Mouse (Mus musculus) large intestine, adult 2 months (tissue): Measurements from ENCODE around the gene Pcyt2. TPM values are rescaled to one million over a fixed set of nuclear protein-coding genes. Genes with fewer than 3 reads are reported as not detected.

Experiments used
- DNase-seq: peaks from one replicate; pipeline ENCODE4 v3.0.0-alpha.2; 2012; ENCODE audit warnings: low read depth, low spot score
- WGBS: fragments of 180-500 bp; shearing (Covaris S2); methylation state at CpG from one replicate; pipeline ENCODE4 v1.1.7; 2018; 5-methylcytosine and 5-hydroxymethylcytosine counted together
- polyA plus RNA-seq: library from polyadenylated mRNA; depleted of rRNA; stranded (reverse); fragments of >200 nt; gene quantifications from 2 replicates; pipeline ENCODE4 v1.2.3, GENCODE M21; 2012

Gene Pcyt2
- polyA plus RNA-seq, 1 experiment: 397 TPM

DNA sequence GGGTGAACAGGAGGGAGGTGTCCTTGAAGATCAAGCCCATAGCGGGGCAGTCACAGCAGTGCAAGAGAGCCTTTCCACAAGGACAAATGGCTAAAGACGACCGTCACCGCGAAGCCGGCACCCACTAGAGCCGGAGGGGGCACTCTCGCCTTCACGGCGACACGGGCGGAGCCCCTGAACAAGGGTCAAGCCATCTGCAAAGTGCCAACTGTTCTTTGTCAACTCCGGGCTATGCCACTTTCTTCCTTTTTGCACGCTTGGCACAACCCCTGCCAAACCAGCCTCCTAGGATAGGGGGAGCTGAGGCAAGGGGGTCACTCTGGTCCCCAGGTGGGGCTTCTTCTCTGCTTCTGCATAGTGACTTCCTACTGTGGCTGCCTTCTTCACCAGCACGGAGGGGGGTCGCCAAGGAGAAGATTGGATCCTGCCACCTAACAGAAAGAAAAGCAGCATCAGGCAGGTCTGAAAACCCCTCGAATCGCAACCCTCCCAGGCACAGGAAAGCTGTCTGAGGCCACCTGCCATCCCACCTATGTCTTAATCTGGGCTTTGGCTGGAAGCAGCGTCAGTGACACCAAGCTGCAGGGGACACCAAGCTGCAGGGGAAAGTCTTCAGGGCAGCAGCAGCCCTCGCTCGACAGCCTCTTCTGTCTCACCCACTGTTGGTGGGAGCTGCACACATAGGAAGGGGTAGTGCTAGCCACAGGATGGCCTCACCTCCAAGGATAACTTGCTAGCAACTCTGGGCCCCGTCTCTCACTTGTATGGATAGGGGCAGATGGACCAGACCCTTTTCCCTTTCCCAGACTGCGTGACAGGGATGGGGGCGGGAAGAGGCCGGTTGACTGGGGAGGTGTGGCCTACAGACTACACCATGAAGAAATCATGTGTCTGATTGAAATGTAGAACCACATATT, 1.1 kb upstream of the Pcyt2 start:
- DNase-seq: no peak
- WGBS: 88% methylated on average over 25 of the region's 25 CpGs

- 35% methylated on average over 4 of the region's 4 CpGs for WGBS
- no peak for DNase-seq
Observed at GRCm38 (mm10) chr11:120616617-120617294, 980 bp downstream of the Pcyt2 start.

GRCm38 (mm10) chr11:120615606-120616203, 2.0 kb downstream of the Pcyt2 start:
- DNase-seq: no peak
- WGBS: 67% methylated on average over 11 of the region's 11 CpGs

- DNase-seq: no peak
- WGBS: 95% methylated on average over 6 of the region's 6 CpGs
Observed at GRCm38 (mm10) chr11:120615167-120615566, 2.6 kb downstream of the Pcyt2 start.

GRCm38 (mm10) chr11:120613976-120614375, 3.8 kb downstream of the Pcyt2 start:
- DNase-seq: no peak
- 87% methylated on average over 8 of the region's 8 CpGs for WGBS

DNA sequence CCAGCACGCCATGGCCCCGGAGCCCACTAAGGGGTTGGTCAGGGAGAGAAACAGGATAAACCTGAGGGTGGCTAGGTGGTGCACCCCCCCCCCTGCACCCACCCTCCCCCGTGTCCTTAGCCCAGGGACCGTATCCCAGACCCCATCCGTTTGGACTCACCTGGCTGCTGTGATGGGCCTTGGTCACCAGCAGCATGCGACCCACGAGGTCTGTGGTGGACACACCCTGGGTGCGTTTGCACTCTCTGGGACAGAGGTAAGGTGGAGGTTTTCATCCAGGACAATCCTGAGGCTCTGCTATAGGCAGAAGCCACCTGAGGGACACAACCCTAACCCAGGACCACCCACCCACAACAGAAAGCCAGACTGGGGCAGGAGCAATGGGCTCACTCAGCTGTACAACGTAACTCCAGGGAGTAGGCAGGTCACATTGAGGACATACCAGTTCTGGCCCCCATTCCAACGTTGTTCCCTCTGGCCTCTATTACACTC, 4.2 kb downstream of the Pcyt2 start:
- WGBS: 84% methylated on average over 10 of the region's 10 CpGs
- no peak for DNase-seq

DNA sequence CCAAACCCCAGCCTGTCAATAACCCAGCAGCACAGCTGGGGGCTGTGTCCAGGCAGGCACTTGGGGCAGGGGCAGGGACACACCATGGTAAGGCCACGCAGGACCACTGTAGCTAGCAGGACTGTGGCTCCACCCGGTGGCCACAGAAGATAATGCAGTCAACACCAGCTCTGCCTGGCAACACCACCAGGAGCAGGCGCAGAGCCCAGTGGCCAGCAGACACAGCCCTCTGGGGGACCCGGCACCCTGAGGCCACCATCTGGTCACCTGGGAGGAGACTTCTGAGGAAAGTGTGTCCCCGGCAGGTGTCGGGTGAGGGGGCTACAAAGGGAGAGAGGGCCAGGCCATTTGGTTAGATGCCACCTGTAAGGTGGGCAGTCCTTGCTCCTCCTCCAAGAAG, 5.0 kb downstream of the Pcyt2 start:
- no peak for DNase-seq
- WGBS: 56% methylated on average over 6 of the region's 6 CpGs

GRCm38 (mm10) chr11:120610477-120611046, 7.2 kb downstream of the Pcyt2 start:
- WGBS: 89% methylated on average over 9 of the region's 9 CpGs
- DNase-seq: no peak

- WGBS: 42% methylated on average over 8 of the region's 8 CpGs
- DNase-seq: no peak
Observed at GRCm38 (mm10) chr11:120609250-120609649, 8.5 kb downstream of the Pcyt2 start.

DNA sequence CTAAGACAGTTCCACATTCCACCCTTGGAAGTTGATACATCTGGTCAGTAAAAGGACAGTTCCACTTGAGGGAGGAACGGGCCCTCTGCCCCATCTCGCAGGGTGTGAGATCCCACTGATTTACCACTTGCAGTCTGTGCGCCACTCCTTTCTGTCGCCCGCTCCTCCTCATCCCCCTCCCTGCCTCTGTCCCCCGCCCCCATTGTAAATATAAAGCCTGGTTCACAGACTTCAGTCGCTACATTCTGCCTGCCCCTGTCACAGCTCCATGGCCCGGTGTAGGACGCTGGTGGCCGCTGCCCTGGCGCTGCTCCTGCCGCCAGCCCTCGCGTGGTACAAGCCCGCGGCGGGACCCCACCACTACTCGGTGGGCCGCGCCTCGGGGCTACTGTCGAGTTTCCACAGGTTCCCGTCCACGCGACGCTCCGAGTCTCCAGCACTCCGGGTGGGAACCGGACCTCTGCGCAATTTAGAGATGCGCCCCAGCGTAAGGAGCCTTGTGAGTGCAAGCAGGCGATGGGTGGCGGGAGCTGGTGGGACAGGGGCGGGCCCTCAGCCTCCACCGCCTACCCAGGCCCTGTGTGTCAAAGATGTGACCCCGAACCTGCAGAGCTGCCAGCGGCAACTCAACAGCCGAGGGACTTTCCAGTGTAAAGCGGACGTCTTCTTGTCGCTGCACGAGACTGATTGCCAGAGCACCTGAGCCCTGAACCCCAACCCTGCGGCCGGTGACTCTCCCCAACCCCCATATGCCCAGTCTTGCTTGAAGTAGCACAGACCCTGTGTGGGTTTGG, 9.3 kb downstream of the Pcyt2 start, which contains the start of gene Npb:
Npb (plus strand) TSS at position 237 of the 794 bp plus-strand sequence.
- DNase-seq: no peak
- 10% methylated on average over 45 of the region's 45 CpGs for WGBS

- WGBS: 74% methylated on average over 4 of the region's 4 CpGs
- no peak for DNase-seq
Observed at GRCm38 (mm10) chr11:120606764-120607163, 11.0 kb downstream of the Pcyt2 start.

- no peak for DNase-seq
- WGBS: 83% methylated on average over 7 of the region's 7 CpGs
Observed at GRCm38 (mm10) chr11:120605667-120606066, 12.1 kb downstream of the Pcyt2 start.

- WGBS: 59% methylated on average over 2 of the region's 2 CpGs
Observed at GRCm38 (mm10) chr11:120603545-120603944, 14.2 kb downstream of the Pcyt2 start.

DNA sequence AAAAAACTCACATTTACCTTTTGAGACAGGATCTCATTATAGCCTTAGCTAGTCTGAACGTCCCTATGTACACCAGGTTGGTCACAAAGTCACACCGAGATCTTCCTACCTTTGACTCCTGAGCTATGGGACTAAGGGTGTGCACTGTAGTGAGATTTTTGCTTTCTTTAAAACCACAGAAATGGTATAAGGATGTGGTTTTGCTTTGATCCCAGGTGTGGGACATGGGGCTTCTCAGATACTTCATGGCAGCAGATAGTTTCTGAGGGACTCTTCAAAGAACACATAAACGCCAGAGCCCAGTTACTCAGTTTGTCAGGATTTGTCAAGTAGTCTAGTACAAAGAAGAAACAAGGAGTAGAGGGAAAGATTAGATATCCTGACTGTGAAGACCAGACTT, 17.0 kb downstream of the Pcyt2 start:
- no peak for DNase-seq
- 91% methylated on average over 3 of the region's 3 CpGs for WGBS

More at GRCm38 (mm10) chr11:120603545-120603944, 14.2 kb downstream of the Pcyt2 start:
- no peak for DNase-seq

- WGBS: 39% methylated on average over 17 of the region's 17 CpGs
- no peak for DNase-seq
Observed at GRCm38 (mm10) chr11:120598990-120599549, 18.7 kb downstream of the Pcyt2 start.

DNA sequence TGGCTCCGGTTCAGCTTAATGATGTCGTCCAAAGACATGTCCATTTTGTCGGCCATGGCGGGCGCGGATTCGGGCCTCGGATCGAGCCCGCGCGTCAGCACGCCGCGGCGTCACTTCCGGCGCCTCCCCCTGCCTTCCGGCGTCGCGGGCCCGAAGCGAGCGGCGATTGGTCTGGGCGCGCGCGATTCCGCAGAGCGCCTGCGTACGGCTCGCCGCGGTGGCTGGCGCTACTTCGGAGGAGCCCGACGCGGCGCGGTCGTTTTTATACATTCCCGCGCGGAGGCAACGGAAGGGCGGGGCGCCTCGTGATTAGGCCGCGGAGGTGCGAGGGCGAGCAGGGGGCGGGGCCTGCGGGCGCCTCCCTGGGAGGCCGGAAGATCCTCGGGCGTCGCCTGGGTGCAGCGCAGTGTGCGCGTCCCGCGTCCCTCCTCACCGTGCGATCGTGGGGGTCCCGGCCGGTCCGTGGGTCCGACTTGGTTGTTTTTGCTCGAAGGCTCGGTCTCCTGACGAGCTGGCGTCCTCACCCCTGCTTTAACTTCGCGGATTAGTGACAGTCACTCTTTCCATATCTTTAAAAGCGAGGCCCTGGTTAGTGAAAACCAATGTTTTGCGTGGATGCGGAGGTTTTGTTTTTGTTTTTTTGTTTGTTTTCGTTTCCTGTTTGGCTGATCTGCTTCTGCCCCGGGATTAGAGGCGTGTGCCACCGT, 19.3 kb downstream of the Pcyt2 start, which contains the start of the genes Alyref and Anapc11:
Alyref (minus strand) TSS at position 83 of the 707 bp plus-strand sequence.
Anapc11 (plus strand) TSS at position 139 of the 707 bp plus-strand sequence.
- WGBS: 1% methylated on average over 87 of the region's 88 CpGs
- peak; percentile 71 for DNase-seq

DNA sequence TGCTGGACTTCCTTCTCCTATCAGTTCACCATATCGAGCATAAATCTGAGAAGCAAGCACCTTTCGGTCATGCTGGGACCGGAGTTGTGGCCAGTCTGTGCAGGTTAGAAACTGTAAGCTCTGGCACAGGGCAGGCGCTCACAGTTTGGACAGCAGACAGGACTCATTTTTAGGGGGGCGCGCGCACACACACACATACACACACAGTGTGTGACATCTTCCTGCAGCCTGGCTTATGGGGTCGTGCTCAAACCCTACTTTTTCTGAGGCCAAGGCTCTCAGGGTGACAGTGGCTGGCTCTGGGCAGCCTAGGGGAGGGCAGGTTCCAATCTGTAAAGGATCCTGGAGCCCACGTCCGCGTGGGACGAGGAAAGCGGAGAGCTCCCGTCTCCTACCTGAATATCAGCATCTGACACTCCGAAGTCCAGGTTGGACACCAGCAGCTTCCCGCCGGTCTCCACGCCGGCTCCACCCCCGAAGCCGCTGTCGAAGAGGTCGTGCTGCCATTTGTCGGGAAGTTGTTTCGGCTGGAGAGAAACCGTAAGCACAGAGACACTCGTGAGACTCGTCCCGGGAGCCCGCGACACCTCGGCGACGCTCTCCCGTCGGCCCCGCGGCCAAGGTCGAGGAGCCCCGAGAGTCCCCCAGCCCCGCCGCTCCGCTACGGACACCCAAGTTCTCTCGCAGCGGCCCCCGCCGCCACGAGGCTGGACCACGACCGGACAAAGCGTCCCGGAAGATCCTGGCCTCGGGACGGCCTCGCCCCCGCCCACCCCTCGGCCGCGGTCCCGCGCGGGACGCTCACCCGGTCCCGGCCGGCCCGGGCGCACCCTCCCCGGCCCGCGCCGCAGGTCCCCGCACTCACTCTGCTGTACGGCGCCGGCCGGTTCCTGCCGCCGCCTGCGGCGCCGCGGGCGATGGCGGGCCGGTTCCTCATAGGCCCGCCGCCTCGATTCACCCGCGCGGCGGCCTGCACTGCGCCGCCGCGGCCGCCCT, 20.2 kb downstream of the Pcyt2 start:
- no peak for DNase-seq
- 2% methylated on average over 99 of the region's 99 CpGs for WGBS
